Mouse (Mus musculus) CD4-positive, CD25-positive, alpha-beta regulatory T cell, adult 2 months (primary cell): Measurements from ENCODE around the gene Timm8a2.
"Not testable (repeated sequence)": the region's sequence is repeated elsewhere in the genome, so short reads cannot be mapped to it uniquely, and the experiment has no call there.

Experiments
- DNase-seq: peaks from one replicate; pipeline ENCODE4 v3.0.0-alpha.2; 2012; ENCODE audit warnings: low read depth, low spot score

The Timm8a2 gene

DNA sequence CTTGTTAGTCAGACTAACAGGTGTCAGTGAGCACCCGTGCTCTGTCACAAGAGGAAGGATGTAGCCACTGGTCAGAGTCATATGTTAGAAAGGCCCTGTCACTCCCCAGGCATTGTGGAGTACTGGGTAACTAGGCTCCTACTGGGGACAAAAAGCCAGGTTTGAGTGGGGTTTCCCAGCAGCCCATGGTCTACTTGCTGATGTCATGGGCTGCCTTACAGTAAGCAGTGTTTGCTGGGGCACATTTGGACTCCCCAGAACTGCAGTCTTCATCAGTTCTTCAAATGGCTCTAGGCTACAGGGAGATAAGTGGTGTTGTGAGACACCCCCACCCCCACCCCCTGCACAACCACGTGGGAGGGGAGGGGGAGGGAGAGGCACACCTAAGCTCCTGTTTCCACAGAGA lies 23.5 kb downstream of the Timm8a2 start:
- peak; percentile 72 for DNase-seq

GRCm38 (mm10) chr14:122060642-122061041 lies 26.2 kb downstream of the Timm8a2 start:
- DNase-seq: peak; percentile 92

- DNase-seq: no peak
Measured at GRCm38 (mm10) chr14:122061376-122061775, 26.9 kb downstream of the Timm8a2 start.

DNA sequence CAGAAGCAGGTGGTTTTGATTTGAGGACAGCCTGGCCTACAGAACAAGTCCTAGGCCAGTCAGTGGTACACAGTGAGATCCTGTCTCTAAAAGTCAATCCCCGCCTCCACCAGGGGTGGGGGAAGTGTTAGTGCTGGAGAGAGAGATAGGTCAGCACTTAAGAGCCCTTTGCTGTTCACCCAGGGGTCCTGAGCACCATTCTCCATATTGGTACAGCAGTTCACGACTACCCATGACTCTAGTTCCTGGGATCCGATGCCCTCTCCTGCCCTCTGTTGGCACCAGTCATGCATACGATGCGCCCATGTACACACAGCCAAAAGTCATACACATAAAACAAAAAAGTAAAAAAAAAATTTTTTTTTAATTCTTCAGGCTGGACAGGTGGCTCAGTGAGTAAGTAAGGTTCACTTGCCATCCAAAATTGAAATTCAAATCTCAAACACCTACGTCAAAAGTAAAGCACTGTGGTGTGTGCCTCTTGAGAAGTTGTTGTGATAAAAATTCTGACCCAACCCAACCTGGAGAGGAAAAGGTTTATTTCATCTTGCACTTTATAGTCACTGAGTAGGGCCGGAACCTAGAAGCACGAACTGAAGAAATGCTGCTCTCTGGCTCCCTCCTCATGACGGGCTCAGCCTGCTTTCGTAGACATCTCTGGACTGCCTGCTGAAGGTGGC lies 28.1 kb downstream of the Timm8a2 start:
- DNase-seq: peak; percentile 67

DNA sequence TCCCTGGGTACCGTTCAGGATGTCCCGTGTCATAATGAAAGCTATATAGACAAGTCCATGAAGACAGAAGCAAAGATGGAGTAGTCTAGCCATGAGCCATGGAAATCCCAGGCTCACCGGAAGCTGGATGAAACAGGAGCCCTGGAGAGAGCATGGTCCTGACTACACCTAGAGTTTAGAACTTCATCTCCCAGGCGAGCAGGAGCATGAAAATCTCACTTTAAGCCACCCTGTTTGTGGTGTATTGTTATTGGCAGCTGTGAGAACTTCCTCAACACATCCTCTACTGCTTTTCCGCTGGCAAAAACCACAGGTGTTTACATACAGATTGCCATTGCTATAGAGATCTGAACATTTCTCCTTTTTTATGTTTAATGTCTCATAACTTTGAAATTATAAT lies 29.1 kb downstream of the Timm8a2 start:
- peak; percentile 72 for DNase-seq

DNA sequence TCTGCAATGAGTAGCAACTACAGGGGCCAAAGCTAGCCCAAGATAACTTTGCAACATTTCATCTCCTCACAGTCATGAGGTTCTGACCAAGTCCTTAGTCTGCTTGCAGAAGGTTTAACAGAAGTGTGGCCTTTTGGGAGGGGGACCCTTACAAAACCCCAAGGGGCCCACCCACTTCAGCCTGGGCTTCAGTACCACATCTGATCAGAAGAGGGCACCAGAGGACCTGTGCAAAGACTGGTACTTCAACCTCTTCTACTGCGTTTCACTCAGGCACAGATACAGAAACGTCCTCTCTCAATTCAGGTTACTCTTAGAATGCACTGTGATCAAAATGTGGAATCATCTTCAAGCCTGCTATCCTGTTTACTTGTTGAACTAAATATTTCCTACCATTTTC lies 30.0 kb downstream of the Timm8a2 start:
- peak; percentile 87 for DNase-seq

DNA sequence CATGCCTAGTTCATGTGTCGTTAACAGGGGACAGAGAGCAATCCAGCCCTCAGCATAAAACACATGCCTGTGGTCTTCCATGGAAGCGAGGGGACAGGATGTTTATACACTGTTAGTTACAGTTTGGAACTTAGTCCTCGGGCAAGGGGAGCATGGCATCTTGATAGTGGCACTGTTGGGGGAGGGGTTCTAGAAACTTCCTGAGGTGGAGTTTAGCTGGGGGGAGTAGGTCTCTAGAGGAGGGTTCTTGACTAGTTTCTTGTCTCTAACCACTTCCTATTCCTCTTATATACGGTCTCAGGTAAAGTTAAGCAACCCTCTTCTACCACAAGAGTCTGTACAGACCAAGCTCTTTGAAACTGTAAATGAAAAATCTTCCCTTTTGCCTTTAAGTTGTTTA lies 31.8 kb downstream of the Timm8a2 start:
- peak; percentile 80 for DNase-seq

GRCm38 (mm10) chr14:122068036-122068435 lies 33.6 kb downstream of the Timm8a2 start:
- not testable (repeated sequence) for DNase-seq

DNA sequence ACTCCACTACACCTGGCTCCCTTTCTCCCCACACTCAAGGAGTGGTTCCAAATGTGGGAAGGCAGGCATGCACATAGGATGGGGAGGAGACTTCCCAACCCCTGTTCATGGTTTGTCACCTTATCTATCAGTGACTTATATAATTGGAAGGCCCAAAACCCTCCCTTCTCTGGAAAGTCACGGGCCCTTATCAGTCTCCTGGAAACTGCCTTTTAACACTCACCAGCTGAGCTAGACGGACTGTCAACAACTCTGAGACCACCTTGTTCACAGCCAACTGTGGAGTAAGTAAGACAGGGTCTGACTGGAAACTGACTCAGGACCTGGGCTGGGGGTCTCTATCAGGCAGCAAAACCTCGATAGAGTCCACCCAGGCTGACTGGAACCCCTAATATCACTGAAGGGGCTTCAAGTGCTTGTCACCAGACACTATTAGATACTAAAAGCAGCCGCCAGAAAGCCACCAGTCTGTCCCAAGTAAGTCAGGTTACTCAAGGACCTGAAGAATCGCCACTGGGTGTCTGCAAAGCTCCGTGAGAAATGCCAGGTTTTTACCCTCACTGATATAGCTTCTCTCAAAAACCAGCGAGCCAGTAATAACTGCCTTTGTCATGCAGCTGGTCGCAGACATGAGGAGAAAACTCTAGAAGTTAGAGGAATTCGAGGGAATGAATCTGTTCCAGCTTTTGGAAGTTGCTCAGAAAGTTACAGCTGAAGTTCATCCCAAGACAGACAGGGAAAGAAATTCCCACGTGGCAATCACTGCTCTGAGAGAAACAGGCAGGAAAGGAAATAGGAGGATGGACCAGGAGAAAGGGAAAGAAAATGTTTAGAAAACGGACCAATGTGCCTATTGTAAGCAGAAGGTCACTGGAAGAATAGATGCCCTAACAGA lies 34.6 kb downstream of the Timm8a2 start:
- DNase-seq: no peak

GRCm38 (mm10) chr14:122069948-122070347 lies 35.5 kb downstream of the Timm8a2 start:
- no peak for DNase-seq

DNA sequence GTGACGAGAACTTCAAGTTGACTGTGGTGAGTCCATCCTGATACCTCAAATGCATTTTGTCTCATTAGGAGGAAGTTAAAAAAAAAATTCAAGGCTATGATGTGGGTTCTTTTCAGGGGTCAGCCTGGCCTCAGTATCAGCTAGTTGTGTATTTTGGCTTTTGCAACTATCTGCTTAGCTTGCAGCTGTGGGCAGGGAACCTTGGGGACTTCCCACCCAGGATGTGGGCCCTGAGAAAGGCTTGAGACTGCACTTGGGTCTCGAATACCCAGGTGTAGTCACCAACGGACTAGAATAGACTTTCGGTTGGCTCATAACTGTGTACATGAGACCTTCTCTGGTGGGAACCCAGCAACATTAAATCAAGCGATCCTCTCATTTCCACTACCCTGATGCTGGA lies 38.9 kb downstream of the Timm8a2 start:
- DNase-seq: peak; percentile 68

DNA sequence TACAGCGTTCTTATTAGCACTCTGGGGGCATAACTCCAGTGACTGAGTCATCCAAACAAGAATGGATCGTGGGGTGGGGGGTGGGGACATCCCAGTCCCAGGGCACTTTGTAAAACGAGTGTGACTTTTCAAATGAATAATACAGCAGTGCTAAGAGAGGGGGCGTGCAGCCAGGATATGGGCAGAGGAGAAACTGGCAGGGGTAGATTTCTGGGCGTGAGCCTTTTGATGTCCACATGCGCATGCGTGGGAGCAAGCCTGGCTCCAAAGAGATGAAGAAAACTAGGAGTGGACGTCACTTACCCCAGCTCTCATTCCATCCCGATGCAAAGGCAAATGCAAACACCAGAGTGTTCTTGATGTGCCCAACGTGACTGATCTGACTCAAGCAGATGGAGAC lies 39.9 kb downstream of the Timm8a2 start:
- no peak for DNase-seq

GRCm38 (mm10) chr14:122075485-122076200 lies 41.2 kb downstream of the Timm8a2 start:
- no peak for DNase-seq

DNA sequence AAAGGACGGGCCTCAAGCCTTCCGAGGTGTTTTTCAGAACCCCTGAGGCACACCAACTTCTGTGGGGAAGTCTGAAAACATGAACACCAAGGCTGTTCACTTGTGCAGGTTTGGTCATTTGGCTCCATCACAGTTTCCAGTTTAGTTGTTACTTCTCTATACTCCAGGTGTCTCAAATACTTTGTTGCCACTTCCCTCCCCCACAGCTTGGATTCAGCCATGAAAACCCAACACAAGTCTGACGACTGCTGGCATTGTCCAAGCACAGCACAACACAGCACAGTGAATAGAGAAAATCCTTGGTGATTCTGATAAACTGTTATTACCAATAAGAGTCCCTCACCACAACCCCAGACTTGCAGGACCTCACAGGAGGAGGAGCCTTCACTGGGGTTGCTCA lies 42.5 kb downstream of the Timm8a2 start:
- DNase-seq: no peak

DNA sequence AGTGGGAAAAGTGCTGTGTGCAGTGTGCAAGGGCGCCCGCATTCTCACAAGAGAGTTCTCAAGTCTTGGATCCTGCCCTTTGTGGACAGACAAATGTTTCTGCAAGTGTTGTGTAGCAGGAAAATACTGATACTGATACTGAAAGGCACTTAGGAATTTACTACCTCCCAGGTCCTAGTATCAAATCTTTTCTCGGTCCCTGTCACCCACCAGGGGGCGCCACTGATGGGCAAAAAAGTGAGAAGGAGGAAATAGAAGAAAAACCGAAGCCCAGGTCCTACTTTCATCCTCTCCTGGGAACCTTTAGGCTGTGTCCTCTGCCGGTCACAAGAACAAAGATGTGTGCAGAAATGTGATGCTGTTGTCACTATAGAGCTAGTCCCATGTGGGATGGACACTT lies 45.0 kb downstream of the Timm8a2 start:
- DNase-seq: peak; percentile 84

GRCm38 (mm10) chr14:122079921-122080320 lies 45.4 kb downstream of the Timm8a2 start:
- no peak for DNase-seq

GRCm38 (mm10) chr14:122081308-122081707 lies 46.8 kb downstream of the Timm8a2 start:
- DNase-seq: no peak

DNA sequence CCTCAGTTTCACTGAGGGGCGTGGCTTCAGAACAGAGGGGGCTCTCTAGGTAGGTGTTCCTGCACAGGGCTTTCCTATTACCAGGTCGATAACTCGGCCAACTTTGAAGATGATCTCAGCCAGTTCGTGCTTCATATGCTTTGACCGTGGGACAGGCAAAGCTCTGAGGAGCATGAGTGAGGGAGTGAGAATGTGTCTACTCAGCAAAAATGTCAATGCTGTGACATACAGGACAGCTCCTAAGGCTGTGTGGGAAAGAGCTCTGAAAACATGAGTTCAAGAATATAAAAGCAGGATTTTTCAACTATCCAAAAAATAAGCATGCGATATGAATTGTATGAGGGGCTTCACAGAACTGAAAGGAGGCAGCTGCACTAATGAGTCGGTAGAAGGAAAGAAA lies 49.0 kb downstream of the Timm8a2 start:
- no peak for DNase-seq

- no peak for DNase-seq
Measured at GRCm38 (mm10) chr14:122087956-122088355, 53.5 kb downstream of the Timm8a2 start.
